Mouse (Mus musculus): ENCODE results near the gene Chrdl2.
"Not testable (repeated sequence)": the region's sequence is repeated elsewhere in the genome, so short reads cannot be mapped to it uniquely, and the experiment has no call there.

The Chrdl2 gene

DNA sequence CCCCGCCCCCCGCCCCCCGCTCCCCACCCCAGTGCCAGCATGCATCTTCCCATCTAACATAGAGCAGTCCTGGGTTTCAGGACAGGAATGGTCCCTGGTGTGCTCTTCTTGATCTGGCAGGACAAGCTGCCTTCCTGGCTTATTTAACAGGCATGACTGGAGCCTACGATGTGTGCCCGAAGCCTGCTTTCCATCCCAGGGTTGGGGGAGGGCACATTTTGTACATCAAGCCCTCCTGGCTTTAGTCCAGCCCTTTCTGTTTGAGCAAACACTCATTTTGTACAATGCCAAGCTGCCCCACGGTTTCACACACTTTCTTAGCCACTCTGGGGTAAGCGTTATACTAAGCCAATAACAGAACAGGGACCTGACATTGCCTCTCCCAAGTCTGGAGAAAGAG lies 30.1 kb downstream of the Chrdl2 start:
- DNase-seq (ENCODE audit: low read depth): no peak

- DNase-seq (ENCODE audit: low read depth): no peak
These were observed 30.5 kb downstream of the Chrdl2 start for GRCm38 (mm10) chr7:100036495-100036894.

DNA sequence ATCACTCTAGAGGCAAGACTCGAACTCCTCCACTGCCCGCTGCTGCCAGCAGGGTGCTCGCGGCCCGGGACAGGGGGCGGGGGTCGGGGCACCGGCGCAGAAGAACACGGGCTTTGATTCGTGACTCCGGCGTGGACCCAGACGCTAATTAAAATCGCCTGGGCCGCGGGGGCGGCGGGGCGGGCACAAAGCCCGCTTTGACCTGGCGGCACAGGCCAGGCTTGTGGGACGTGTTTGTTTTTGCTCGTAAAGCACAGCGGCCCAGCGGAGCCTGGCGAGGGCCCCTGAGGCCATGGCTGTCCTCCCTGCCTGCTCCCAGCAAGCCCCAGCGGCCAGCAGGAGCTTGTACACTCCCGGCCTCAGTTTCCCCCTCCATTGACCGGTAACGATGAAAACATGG lies 36.1 kb downstream of the Chrdl2 start:
- no peak for DNase-seq (ENCODE audit: low read depth)

GRCm38 (mm10) chr7:100043096-100043495 lies 37.1 kb downstream of the Chrdl2 start:
- no peak for DNase-seq (ENCODE audit: low read depth)

- no peak for DNase-seq (ENCODE audit: low read depth)
These were observed 37.6 kb downstream of the Chrdl2 start for GRCm38 (mm10) chr7:100043605-100044031.

GRCm38 (mm10) chr7:100046486-100046885 lies 40.5 kb downstream of the Chrdl2 start:
- no peak for DNase-seq (ENCODE audit: low read depth)

DNA sequence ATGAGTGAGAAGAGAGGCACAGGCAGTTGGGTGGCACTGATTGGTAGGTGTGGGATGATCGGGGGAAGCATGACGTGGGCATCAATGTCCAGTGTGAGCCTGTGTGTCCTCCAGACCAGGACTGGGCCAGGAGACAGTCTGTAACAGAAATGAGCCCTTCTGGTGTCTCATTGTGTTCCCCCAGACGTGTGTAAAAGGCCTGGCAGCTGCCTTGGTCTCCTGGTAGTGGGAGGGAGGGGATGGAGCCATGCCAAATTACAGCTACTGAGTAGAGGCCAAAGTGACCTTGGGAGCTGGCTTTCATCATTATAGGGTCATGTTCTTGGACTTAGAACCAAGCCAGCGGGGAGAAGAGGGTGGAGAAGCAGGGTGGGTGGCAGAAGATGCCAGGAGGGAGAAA lies 45.9 kb downstream of the Chrdl2 start:
- no peak for DNase-seq (ENCODE audit: low read depth)

DNA sequence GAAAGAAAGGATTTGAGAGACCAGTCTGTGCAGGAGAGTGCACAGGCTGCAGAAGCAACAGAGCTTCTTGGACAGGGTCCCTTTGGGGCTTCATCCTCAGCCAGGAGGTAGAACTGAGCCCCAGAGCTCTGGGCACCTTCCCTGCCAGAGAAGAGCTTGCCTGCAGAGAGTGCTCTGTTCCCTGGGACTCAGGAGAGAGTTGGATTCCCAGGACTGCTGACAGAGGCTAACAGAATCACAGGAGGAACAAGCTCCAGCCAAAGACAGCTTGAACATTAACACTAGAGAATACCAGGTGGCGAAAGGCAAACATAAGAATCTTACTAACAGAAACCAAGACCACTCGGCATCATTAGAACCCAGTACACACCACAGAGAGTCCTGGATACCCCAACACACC lies 47.0 kb downstream of the Chrdl2 start:
- DNase-seq (ENCODE audit: low read depth): not testable (repeated sequence)

- DNase-seq (ENCODE audit: low read depth): no peak
These were observed 68.0 kb downstream of the Chrdl2 start for GRCm38 (mm10) chr7:100073959-100074358.

- no peak for DNase-seq (ENCODE audit: low read depth)
These were observed 70.3 kb downstream of the Chrdl2 start for GRCm38 (mm10) chr7:100076296-100076695.

DNA sequence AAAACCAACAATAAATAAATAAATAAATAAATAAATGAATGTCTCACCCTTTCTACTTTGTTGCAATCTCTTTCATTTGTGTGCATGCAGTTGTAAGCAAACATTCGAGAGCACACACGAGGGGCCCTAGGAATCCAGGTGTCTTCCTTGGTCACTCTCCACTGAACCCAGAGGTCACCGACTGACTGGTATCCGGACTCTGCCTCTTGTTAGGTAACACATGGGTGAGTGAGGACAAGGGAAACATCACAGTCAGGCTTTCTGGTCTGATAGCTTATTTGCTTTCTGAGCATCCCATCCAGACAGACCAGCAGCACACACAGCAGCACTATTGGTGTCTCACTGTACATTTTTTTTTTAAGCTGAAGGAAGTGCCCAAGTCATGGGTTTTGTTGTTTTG lies 71.1 kb downstream of the Chrdl2 start:
- DNase-seq (ENCODE audit: low read depth): no peak

DNA sequence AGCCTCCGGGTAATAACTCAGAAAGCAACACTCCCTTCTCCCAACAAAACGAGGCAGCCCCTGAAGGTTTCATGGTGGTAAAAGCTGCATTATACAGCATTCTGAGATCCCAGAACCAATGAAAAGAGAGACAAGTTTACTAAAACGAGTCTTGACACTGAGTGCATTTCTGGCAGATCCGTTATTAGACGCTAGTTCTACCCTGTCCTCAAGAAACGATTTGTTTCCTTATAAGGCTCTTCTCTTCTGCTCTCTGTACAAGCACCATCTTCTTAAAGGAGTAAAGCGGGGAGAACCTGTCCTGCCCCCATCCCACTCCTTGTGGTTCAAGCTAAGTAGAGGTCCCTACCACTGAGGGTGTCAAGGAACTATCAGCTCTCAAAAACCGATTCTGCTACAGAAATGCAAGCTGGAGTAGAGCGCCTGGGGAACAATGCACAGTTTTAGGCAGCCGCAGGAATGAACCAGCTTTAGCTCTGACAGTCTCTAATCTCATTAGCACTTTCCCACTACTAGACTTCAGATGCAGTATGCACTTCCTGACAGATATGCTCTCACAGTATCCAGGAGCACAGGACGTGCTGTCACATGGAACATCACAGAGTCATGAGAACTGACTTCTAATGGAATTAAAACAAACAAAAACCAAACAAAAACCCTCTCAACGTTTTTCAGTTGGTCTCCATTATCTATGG lies 74.3 kb downstream of the Chrdl2 start:
- no peak for DNase-seq (ENCODE audit: low read depth)

DNA sequence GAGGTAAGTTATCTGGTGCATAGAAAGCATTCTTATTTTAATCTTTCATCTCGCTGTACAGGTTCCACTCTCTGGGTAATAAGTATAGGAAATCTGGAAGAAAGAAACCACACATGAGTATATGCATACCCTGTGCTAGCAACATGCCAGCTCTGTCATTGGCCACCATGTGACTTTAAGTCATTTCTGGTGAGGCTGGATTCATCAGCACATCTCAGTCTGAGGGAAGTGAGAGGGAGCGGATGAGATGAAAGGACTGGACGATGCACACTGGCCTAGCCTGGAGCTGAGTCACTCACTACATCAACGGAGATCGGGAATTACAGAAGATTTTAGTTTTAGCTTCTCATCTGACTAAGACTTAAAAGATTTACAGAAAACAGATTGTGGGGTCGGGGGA lies 76.9 kb downstream of the Chrdl2 start:
- DNase-seq (ENCODE audit: low read depth): no peak

DNA sequence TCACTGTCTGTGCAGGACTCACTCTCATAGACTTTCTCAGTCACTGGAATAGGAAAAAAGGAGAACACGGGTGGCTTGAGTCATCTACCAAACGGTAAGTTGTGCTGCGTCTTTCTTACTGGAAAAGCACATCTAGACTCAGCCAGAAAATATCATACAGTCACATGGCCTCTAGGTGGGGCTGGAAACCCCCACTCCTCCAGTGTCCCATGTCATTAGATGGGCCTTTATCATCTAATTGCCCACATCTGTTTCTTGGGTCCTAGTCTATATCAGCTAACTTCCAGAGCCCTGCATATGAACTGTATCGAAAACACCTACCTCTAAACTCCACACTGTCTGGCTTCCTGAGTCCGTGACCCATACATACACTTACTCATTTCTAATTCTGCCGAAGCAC lies 77.8 kb downstream of the Chrdl2 start:
- DNase-seq (ENCODE audit: low read depth): no peak

Data from naive thymus-derived CD4-positive, alpha-beta T cell, adult 2 months (primary cell).